Mouse (Mus musculus) liver, embryonic 14.5 days (tissue): ENCODE measurements around the gene Gm10309.

Experiments
- CTCF ChIP-seq: IDR thresholded peaks from 2 replicates; pipeline ENCODE4 v1.5.1; 2016; ENCODE audit warnings: antibody characterized with exemption, low read depth, control low read depth
- EP300 ChIP-seq: IDR thresholded peaks from 2 replicates; pipeline ENCODE4 v1.6.1; 2016; ENCODE audit warnings: antibody characterized with exemption, low read depth

DNA sequence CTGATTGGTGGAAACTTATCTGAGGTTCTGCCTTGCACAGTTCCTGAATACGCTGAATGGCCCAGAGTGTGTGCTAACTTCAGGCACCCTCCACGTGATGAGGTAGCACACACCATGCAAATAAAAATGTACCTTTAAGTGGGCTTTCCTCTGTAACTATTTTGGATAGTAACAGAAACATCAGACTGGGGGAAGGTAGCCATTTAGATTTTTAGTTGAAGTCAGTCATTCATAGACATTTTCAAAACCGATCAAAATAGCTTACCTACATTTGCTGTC, 3.1 kb upstream of the Gm10309 start:
- TF ChIP-seq CTCF, result no peak
- TF ChIP-seq EP300, result no peak
